Mouse (Mus musculus) gastrocnemius, postnatal 36 days (tissue): ENCODE measurements around the gene Hist3h2a. TPM values are rescaled to one million over a fixed set of nuclear protein-coding genes. Genes with fewer than 3 reads are reported as not detected.
A peak's percentile ranks its signal among the peaks of the same experiment; 100 is the strongest.

Experiments
- DNase-seq, 2 experiments: peaks; one replicate each; pipeline ENCODE4 v3.0.0; 2022
- intact Hi-C: fragments of 180-260 bp; cut with DNase I; formaldehyde crosslinking; loops from one replicate; pipeline ENCODE4 v1.15.1; 2025
- long read RNA-seq, 2 experiments: library from polyadenylated mRNA; stranded (forward); transcript quantifications; one replicate each; pipeline ENCODE4 v2.0.0; 2021
- total RNA-seq, 2 experiments: library from RNA; stranded (reverse); gene quantifications; 2 replicates each; pipeline ENCODE4 v1.2.3; 2021

Gene Hist3h2a
- total RNA-seq, result 10 to 100 TPM in 1 of 2 experiments, 1 to 10 TPM in 1; 9.5 to 10.5 TPM
- long read RNA-seq, experiment 1, transcript Hist3h2a-201 (1 exons, 2,146 nt), result major isoform, 60 of 60 reads
- long read RNA-seq, experiment 1, partial matches to known transcripts, result 0 of 60 reads
- long read RNA-seq, experiment 1, other reads (novel, unspliced or antisense), result 0 of 60 reads
- long read RNA-seq, experiment 2, transcript Hist3h2a-201 (1 exons, 2,146 nt), result major isoform, 60 of 60 reads
- long read RNA-seq, experiment 2, partial matches to known transcripts, result 0 of 60 reads
- long read RNA-seq, experiment 2, other reads (novel, unspliced or antisense), result 0 of 60 reads

DNA sequence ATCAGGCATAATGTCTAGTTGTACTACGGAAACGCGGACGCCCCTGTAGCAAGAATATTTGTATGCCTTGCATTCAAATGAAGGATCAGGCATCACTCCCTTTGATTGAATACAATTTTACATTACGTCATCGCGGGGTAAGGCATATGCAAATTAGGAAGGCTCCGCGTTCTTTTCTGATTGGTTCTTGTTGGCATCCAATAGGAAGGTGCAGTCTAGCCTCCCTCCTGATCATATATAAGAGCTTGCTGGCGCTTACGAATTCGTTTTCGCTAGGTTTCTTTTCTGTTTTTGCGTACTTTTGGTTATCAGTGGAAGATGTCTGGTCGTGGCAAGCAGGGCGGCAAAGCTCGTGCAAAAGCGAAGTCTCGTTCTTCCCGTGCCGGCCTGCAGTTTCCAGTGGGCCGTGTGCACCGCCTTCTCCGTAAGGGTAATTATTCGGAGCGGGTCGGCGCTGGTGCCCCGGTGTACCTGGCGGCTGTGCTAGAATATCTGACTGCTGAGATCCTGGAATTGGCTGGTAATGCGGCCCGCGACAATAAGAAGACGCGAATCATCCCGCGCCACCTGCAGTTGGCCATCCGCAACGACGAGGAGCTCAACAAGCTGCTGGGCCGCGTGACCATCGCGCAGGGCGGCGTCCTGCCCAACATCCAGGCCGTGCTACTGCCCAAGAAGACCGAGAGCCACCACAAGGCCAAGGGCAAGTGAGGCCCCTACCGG lies at the start of gene Hist3h2a, which contains the start of gene Trim17:
Hist3h2a (plus strand) TSS at position 266 of the 723 bp plus-strand sequence.
Trim17 (plus strand) TSS at position 266 of the 723 bp plus-strand sequence.
- intact Hi-C loops, result no loop called here
- DNase-seq, result peak; percentile 76 to 81

DNA sequence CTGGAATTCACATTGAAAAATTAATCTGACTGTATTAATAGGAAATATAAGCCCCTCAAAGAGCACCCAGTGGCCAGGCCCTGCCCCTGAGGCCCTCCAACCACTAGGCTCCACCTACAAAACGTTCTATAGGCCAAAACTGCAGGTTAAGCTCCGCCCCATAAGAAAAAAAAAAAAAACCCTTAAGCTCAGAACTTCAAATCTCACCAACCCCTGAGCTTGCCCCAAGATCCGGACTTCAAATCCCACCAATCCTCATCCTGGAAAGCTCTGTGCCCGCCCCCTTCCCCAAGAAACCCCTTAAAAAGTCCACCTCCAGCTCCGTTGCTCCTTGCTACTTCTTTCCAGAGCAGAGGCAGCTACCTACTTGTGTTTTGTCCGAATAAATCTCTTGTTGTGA lies 49.6 kb upstream of the Hist3h2a start:
- intact Hi-C loops, result no loop called here
- DNase-seq, result no peak

DNA sequence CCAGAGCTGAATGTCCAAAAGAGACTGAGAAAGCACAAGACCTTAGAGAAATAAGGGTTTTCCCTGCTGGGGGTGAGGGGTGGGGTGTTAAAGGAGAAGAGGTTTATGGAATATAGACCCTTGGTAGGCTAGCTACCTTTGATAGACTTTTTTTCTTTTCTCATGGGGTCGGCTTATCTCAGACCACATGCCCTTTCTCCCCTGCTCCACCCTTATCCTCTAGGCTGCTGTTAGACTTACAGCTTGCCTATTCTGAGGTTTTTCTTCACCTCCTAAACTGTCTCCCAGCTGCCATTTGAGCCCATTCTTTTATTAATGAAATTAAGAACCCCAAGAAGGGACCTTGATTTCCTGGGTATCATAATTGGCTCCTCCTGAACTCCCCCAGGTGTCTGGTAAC lies 40.7 kb upstream of the Hist3h2a start:
- no peak for DNase-seq
- intact Hi-C loops, result no loop called here

DNA sequence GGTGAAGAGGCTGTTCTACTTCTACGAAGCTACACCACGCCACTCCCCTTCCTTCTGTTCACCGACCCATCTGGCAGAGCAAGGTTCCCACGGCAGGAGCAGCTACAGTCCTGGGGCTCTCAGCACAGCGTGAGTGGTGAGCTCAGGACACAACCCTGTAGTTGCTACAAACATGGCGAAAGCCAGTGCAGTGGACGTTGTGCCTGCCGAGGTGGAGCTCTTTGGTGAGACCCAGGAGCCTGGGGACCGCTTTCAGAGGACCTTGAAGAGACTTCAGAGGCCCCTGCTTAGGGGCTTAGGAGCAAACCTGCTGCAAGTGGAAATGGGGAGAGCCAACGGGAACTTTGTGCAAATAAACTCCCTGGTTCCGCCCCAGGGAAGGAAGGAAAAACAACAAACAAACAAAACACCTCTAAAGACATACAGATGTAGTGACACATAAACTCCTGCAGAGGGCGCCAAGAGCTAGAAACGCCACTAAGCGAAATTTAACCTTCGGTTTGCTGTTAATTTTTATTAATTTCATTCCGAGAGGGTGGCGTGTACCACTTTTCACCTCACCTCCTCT lies 39.9 kb upstream of the Hist3h2a start:
- intact Hi-C loops, result no loop called here
- DNase-seq, result no peak

DNA sequence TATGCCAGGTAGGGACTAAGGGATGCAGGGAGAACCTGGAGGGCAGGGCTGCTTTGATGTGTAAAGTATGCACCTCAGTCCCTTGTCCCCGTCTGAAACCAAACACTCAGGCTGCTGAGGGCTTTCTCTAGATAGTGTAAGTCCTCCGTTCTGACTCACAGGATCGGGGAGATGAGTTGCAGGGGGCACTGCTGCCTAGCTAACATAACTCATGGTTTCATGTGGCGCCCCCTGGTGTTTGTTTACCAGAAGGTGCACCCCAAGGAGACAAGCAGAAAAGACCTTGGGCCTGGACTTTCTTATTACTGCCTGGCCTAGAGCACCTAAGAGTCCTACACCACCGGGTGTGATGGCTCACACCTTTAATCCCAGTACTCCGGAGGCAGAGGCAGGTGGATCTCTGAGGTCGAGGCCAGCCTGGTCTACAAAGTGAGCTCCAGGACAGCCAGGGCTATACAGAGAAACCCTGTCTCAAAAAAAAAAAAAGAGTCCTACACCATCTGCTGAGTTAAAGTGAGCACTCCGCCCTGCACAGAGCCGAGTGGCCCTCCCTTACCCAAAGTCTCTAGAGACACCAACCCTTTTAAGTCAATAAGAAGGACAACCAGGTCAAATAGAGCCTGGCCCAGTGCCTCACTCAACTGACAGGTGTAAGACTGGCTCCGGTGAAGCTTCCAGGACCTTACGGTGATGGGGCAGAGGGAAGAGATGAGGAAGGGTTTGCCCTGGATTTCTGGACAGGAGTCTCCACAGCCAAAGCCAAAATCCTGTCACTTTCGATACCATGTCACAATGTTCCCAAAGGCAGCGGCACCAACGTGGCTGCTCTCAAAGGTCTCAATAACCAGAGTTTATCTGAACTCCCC lies 37.4 kb upstream of the Hist3h2a start:
- DNase-seq, result no peak
- intact Hi-C loops, result no loop called here

DNA sequence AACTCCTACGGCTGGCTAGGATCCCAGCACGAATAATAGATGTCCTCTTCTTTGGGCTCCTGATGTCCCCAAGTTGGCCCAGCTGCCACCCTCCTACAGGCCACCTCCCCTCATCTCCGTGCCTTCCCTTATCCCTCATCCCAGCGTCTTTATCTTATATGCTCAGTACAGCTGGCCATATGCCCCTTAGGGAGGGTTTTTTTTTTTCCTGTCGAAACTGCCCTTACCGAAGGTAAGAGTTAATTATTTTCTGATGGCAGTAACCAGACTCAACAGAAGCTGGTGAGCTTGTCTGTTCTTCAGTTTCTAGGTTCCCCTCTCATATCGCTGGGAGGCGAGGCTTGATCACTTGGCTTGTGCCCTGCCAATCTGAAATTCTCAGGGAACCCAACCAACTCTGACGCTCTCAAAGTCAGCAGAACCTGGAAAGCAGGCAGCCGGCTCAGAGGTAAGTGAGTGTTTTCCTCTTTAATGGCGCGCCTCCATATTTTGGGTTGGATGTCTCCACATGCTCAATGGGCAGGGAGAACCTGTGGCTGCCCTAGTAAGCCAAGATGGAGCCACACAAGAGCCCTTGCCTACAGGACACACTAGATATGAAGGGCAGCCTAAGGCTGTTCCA lies 36.6 kb upstream of the Hist3h2a start, which contains the start of gene Btnl10:
Btnl10 (plus strand) TSS at position 164 of the 622 bp plus-strand sequence.
- intact Hi-C loops, result no loop called here
- DNase-seq, result no peak

DNA sequence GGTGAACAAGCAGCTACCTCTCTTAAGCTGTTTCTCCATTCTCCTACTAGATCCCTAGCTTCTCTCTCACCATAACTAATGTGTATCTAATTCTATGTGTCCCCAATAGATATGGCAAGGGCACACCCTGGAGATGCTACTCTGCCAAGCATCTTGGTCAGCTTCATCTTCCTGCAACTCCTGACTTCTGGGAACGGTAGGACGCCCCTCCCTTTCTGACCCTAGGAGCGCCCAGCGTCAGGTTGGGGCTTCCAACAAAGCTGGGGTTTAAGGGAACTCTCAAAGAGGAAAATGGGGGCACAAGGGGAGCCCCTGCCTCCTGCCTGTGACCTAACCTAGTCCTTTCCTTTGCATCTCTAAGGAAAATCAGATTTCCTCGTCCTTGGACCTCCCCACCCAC lies 35.7 kb upstream of the Hist3h2a start:
- intact Hi-C loops, result no loop called here
- no peak for DNase-seq

DNA sequence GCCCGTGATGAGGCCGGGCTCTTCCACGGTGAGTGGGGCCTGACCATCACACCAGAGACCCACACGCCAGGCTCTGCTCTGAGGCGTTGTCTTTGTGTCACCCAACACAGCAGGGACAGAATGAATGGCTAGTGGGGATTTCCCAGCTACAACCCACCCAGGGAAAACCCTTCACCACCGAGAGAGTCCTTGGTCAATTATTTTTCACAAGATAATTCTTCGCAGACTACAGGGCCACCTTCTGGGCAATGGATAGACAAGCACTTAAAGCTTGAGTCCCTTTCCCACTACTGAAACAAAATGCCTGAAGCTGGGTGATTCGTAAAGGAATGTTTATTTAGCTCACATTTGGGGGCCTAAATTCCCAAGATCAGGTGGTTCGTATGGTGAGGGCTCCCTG lies 32.1 kb upstream of the Hist3h2a start:
- intact Hi-C loops, result no loop called here

DNA sequence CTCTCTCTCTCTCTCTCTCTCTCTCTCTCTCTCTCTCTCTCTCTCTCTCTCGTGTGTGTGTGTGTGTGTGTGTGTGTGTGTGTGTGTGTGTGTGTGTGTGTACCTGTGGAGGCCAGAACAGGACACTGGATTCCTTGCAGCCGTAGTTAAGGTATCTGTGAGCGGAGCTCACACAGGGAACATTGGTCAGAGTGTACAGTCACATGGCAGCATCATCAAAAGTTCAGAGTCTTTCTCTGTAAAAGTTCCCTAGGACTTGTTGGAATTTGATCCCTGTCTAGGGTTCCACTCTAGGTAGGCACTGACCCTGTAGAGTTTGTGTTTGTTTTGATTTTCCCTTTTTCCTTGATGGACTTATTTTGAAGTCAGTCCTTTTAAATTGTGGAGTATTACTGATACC lies 27.8 kb upstream of the Hist3h2a start:
- intact Hi-C loops, result no loop called here
- DNase-seq, result no peak

More for the DNA sequence above, 32.1 kb upstream of the Hist3h2a start:
- no peak for DNase-seq

DNA sequence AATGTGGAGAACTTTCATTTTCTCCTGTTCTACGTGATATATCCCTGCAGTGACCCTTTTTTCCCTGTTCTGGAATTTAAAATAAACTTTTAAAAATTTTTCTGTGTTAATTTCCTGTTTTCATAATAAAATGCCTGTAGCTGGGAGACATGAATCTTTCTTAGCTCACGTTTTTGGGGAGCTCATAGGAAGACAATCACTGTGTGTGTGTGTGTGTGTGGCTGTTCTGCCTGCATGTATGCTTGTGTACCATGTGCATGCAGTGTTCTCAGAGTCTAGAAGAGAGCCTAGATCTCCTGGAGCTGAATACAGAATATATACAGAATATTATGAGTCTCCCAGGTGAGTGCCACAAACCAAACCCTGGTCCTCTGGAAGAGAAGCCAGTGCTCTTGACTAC lies 27.4 kb upstream of the Hist3h2a start:
- DNase-seq, result no peak

DNA sequence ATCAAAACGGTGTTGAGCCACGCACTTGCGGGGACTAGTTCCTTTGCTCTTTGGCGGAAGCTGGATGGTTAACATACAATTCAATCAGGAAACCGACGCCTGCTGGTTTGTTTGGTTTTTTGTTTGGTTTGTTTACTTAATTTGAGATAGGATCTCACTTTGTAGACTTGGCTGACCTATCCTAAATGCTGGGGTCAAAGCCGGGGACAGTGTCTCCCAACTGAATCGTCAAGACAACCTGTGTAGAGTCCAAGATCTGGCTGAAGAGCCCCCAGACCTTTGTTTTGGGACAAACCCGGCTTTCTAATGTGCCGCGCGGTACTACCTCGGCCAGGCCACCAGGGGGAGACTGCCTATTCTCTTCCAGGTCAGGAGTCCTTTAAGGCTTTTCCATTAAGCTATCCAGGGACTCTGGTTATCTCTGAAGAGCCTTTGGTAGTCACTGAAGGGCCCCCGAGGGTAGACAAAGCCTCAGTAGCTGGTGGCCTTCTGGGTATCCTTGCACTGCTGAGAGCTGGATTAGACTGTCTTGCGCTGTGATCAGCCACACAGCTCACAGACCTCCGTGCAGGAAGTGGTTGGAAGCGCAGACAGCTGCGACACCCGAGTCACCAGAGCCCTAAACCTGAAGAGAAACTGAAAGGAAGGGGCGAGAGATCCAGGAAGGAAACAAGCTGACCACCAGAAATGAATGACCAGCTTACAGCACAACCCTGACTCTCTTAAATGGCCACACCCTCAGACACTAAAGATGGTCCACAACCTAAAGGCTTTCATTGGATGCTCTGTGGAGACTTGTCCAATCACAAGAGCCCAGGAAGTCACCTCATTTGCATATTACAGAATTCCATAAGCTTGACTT lies 26.5 kb upstream of the Hist3h2a start:
- intact Hi-C loops, result no loop called here
- DNase-seq, result peak; percentile 30 to 34

More for the DNA sequence above, 27.4 kb upstream of the Hist3h2a start:
- intact Hi-C loops, result no loop called here

DNA sequence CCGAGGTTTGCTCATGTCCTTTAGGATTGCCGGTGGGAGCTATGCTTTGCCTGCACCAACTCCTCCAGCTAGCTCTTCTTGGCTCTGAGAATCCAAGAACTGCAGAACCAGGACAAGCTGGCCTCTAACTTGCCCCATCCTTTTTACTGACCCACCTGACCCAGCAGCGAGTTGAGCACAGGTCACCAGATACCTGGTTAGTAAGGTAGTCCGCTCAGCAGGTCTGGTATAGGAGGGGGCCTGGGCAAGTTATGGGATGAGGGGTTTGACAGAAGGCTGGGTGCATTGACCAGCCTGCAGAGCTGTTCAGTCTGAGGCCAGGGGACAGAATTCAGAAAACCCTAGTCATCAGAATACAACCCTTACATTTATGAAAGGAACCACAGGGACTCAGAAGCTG lies 25.4 kb upstream of the Hist3h2a start:
- intact Hi-C loops, result no loop called here
- no peak for DNase-seq

DNA sequence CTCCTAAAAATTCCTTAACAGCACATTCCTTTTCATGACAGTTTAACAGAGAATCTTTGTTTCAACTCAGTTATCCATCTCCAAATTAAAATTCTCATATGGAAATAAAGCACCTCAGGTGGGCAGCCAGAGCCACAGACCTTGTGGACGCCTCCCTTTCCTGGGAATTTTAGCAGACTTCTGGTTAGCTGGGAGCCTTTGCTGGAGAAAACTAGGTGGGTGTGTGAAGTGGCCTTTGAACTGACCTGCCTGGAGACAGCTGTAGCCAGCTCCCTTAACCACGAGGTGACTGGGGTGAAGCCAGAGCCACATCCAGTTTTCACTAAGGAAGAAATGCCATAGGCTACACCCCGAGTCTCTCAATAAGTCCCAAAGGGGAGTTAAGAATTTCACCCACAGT lies 24.8 kb upstream of the Hist3h2a start:
- no peak for DNase-seq
- intact Hi-C loops, result no loop called here

DNA sequence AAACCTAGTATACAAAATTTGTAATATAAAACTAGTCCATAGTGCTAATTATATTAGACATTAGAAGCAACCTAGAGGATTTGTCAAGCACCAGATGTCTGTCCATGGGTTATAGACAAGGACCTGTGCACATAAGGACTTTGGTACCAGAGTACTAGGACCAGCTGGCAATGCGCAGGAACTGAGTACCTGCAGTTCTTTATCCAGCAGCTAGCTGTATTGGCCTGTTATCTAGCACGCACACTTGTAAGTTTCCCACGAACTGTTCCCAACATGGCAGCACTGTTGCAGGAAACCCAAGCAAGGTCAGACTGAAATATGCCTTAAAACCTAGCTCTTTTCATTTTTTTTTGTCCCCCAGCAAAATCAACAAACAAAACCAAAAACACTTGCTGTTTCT lies 24.2 kb upstream of the Hist3h2a start:
- no peak for DNase-seq
- intact Hi-C loops, result no loop called here

DNA sequence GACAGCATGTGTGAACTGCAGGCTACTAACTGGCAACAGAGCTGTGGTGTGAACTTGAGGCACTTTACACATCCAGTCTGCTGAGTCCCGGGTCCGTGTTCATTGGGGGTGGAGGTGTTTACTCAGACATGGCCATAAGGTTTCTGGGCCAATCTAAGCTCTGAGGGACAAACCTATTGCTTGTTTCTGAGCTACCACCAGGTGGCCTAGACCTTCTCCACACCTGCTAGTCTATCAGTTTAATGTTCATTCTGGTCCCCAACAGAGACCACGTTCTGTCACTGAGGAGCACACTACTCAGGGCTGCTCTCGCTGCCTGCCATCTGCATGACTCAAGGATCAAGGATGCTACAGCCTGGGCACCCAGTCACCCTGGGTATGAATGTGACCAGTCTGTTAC lies 22.9 kb upstream of the Hist3h2a start:
- intact Hi-C loops, result no loop called here
- no peak for DNase-seq

DNA sequence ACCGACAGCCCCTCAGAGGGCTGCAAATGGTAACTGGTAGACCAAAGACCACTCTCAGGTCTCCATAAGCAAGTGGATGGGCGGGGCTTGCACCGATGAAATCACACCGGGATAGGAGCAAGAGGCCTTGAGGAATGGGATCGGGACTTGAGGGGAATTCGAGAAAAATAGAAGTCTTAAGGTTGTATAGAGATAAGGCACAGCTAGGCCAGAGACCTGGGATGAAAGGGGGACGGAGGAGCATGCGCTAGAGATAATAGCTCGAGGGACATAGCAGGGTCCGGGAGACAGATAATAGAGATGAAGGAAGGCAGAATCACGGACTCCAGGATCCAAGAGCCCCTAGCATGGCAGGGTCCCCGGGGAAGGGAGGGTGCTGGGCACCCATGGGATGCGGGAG lies 16.6 kb upstream of the Hist3h2a start:
- intact Hi-C loops, result no loop called here
- no peak for DNase-seq

DNA sequence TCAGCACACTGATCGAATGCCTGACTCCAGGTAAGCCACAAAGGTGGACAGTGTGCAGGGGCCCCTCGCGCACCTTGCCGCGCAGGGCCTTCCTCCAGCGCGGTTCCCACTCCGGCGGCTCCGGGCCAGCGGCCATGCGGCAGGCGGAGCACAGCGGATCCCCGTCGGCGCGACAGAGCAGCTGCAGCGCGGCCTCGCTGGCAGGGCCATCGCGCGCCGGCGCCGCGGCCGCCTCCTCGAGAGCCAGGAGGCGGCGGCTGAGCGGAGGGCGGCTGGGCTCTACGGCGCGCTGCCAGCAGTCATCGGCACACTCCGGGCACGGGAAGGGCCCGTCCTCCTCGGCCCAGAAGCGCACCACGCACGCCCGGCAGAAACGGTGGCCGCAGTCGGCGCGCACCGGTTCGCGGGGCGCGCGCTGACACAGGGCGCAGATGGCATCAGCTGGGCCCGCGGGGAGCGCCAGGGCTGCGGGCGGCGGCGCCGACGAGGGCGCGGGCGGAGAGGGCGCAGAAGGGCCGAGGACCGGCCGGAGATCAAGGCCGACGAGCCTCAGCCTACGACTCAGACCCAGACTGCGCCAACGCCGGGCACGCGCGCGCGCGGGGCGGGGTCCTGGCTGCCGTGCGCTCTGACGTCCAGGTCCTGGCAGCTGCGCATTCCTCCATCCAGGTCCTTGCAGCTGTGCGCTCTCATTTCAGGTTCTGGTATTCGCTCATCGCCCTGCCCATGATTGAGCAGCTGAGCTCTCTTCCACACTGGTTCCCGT lies 16.0 kb upstream of the Hist3h2a start, which contains the start of gene Rnf187:
Rnf187 (minus strand) TSS at position 595 of the 766 bp plus-strand sequence.
- intact Hi-C loops, result no loop called here
- peak; percentile 87 to 90 for DNase-seq

DNA sequence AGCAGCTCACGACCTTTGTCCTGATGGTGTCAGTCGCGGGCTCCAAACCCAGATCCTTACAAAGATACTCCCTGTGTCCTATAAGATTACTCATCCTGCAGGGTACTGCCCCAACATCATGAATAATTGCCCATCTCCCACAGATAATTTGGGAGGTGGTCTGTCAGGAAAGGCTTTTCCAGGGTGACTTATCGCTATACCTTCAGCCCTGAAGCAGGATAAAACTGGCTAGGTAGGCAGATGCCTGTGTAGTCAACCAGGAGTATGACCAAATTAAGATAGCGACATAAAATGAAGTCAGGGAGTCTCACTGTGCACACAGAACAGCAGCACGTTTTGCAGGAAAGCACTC lies 15.4 kb upstream of the Hist3h2a start:
- intact Hi-C loops, result no loop called here

DNA sequence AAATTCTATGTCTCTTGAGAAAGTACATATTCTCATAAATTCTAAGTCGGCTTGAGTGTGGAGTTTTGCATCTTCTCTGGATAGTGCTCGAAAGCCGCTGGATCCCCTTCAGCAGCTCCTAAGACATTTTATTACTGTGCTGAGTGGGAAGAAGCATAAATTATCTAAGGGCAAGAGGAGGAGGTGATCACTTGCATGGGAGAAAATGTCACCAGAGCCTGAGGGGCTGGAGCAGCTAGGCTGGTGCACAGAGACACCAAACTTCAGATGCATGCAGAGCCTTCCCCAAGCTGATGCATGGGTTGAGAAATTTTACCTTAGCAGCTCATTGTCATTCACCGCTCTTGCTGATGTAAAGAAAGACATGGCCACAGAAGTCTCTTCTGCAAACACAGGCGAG lies 10.3 kb upstream of the Hist3h2a start:
- DNase-seq, result no peak
- intact Hi-C loops, result no loop called here

More for the DNA sequence above, 15.4 kb upstream of the Hist3h2a start:
- DNase-seq, result no peak
